8 mouse cellular contexts compared by ENCODE assay signal in the genomic region with DNA sequence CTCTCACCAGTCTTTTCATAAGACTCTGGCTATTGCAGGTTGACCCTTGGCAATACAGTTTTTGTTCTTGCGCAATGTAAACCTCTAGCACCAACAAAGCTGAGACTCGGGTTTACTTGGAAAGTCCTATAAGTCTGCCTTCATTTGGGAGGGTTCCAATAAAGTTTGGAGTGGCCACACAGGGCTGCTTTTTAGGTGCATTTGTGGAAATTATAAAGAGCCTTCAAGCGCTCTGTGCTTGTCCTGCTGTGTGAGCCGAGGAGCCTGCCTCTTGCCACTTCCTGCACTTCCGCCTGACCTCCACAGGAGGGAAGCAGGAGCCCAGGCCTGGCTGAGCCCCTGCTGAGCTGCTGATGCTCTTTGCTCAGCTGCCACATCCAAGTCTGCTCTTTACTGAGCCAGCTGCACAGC. TPM values are rescaled to one million over a fixed set of nuclear protein-coding genes. Genes with fewer than 3 reads are reported as not detected.
A peak's percentile ranks its signal among the peaks of the same experiment; 100 is the strongest.
DNase-seq lines count a peak whose midpoint lies in the region; ATAC-seq lines count a peak whose summit lies in the region.

No protein-coding gene starts in this region.

- peak; percentile 71 for ATAC-seq in forebrain, embryonic 12.5 days (ENCODE audit: low FRiP score)
- ATAC-seq in hindbrain, embryonic 15.5 days (ENCODE audit: low FRiP score, low read depth), result peak; percentile 80
- peak; percentile 72 for ATAC-seq in liver, embryonic 11.5 days (replicated peaks; ENCODE audit: low FRiP score)
- peak; percentile 42; the same call in 1 of the 2 replicates for ATAC-seq in monocyte, adult 5-6 weeks (replicated peaks; ENCODE audit: insufficient number of reproducible peaks, low FRiP score, low TSS enrichment, poor library complexity, severe bottlenecking)

- no peak overlapping the region for H3K4me3 ChIP-seq in forebrain, embryonic 12.5 days (replicated peaks)
- H3K4me3 ChIP-seq in hindbrain, embryonic 15.5 days, result no peak overlapping the region
- H3K4me3 ChIP-seq in liver, embryonic 11.5 days (ENCODE audit: low read depth, low read length), result no peak overlapping the region

- no peak overlapping the region for H3K4me2 ChIP-seq in forebrain, embryonic 12.5 days
- no peak overlapping the region for H3K4me2 ChIP-seq in hindbrain, embryonic 15.5 days
- H3K4me2 ChIP-seq in liver, embryonic 11.5 days, result no peak overlapping the region

- no peak overlapping the region for H3K27ac ChIP-seq in forebrain, embryonic 12.5 days
- no peak overlapping the region for H3K27ac ChIP-seq in hindbrain, embryonic 15.5 days (replicated peaks)
- H3K27ac ChIP-seq in liver, embryonic 11.5 days (ENCODE audit: low read depth, low read length), result no peak overlapping the region

- no peak overlapping the region for H3K9ac ChIP-seq in forebrain, embryonic 12.5 days
- no peak overlapping the region for H3K9ac ChIP-seq in hindbrain, embryonic 15.5 days
- no peak overlapping the region for H3K9ac ChIP-seq in liver, embryonic 11.5 days (ENCODE audit: low read depth, low read length)

- 33% methylated on average over 5 of the region's 5 CpGs for WGBS in forebrain, embryonic 12.5 days
- 34% methylated on average over 5 of the region's 5 CpGs for WGBS in hindbrain, embryonic 15.5 days
- 29% methylated on average over 5 of the region's 5 CpGs for WGBS in liver, embryonic 11.5 days

- H3K4me1 ChIP-seq in forebrain, embryonic 12.5 days, result no peaks in the 10 kb centered on the region
- no peaks in the 10 kb centered on the region for H3K4me1 ChIP-seq in hindbrain, embryonic 15.5 days (replicated peaks)
- H3K4me1 ChIP-seq in liver, embryonic 11.5 days (replicated peaks; ENCODE audit: control insufficient read depth, insufficient read depth, low read length), result no peaks in the 10 kb centered on the region

- H3K27me3 ChIP-seq in forebrain, embryonic 12.5 days, result peaks cover 8% of the 10 kb centered on the region; the same call in 1 of the 2 replicates
- no peaks in the 10 kb centered on the region for H3K27me3 ChIP-seq in hindbrain, embryonic 15.5 days
- 0 out of 2 replicates have a peak, but pooled peaks cover 2% of the 10 kb centered on the region for H3K27me3 ChIP-seq in liver, embryonic 11.5 days (replicated peaks; ENCODE audit: control insufficient read depth, insufficient read depth, low read length)

- H3K36me3 ChIP-seq in forebrain, embryonic 12.5 days (replicated peaks), result peaks cover 25% of the 10 kb centered on the region
- peaks cover 23% of the 10 kb centered on the region for H3K36me3 ChIP-seq in hindbrain, embryonic 15.5 days
- no peaks in the 10 kb centered on the region; the same call in 1 of the 2 replicates for H3K36me3 ChIP-seq in liver, embryonic 11.5 days (ENCODE audit: control insufficient read depth, insufficient read depth, low read length)

- peak; percentile 53 to 62 for DNase-seq in cerebellum, postnatal 10 days
- DNase-seq in cerebellum, adult 18-20 months, result no peak
- peak; percentile 85 for DNase-seq in adipocyte (ENCODE audit: low spot score)
- DNase-seq in liver, embryonic 11.5 days (ENCODE audit: low spot score), result no peak
- DNase-seq in natural killer cell, adult 2 months (ENCODE audit: low spot score in 2 of 2), result no peak

- no peaks in the 10 kb centered on the region for H3K9me3 ChIP-seq in forebrain, embryonic 12.5 days
- H3K9me3 ChIP-seq in hindbrain, embryonic 15.5 days, result no peaks in the 10 kb centered on the region
- H3K9me3 ChIP-seq in liver, embryonic 11.5 days (ENCODE audit: control insufficient read depth, low read length), result no peaks in the 10 kb centered on the region

RNA-seq across cellular contexts. Expression of a gene that starts 6.8 kb away (rescaled TPM):
- polyA plus RNA-seq in forebrain, embryonic 12.5 days (2016; fragmentation: Nextera tagmentation; extraction: Ambion mirVana), result 18.8 and 23.5 TPM in 2 replicates
- 33.7 and 36.0 TPM in 2 replicates for polyA plus RNA-seq in hindbrain, embryonic 15.5 days (2015; fragmentation: Nextera tagmentation; extraction: Ambion mirVana)
- 14.4 and 15.3 TPM in 2 replicates for polyA plus RNA-seq in liver, embryonic 11.5 days (2014; fragmentation: Nextera tagmentation; extraction: Ambion mirVana)
- total RNA-seq in monocyte, adult 5-6 weeks (2017), result 0.68 TPM in 1 of 3 replicates, not detected in the others

RNA-seq across cellular contexts. Expression of a gene that starts 6.9 kb away (rescaled TPM):
- 85.7 and 94.0 TPM in 2 replicates for polyA plus RNA-seq in forebrain, embryonic 12.5 days (2016; fragmentation: Nextera tagmentation; extraction: Ambion mirVana)
- 89.0 and 89.8 TPM in 2 replicates for polyA plus RNA-seq in hindbrain, embryonic 15.5 days (2015; fragmentation: Nextera tagmentation; extraction: Ambion mirVana)
- 124 and 127 TPM in 2 replicates for polyA plus RNA-seq in liver, embryonic 11.5 days (2014; fragmentation: Nextera tagmentation; extraction: Ambion mirVana)
- 20.0 to 31.9 TPM (median 24.4 TPM) in 3 replicates for total RNA-seq in monocyte, adult 5-6 weeks (2017)

RNA-seq across cellular contexts. Expression of a gene that starts 8.6 kb away (rescaled TPM):
- 2.1 and 2.9 TPM in 2 replicates for polyA plus RNA-seq in forebrain, embryonic 12.5 days (2016; fragmentation: Nextera tagmentation; extraction: Ambion mirVana)
- 6.3 and 6.5 TPM in 2 replicates for polyA plus RNA-seq in hindbrain, embryonic 15.5 days (2015; fragmentation: Nextera tagmentation; extraction: Ambion mirVana)
- 0.77 and 0.93 TPM in 2 replicates for polyA plus RNA-seq in liver, embryonic 11.5 days (2014; fragmentation: Nextera tagmentation; extraction: Ambion mirVana)
- total RNA-seq in monocyte, adult 5-6 weeks (2017), result not detected in 3 replicates

RNA-seq across cellular contexts. Expression of a gene that starts 10.0 kb away (rescaled TPM):
- 0.36 and 0.79 TPM in 2 replicates for polyA plus RNA-seq in forebrain, embryonic 12.5 days (2016; fragmentation: Nextera tagmentation; extraction: Ambion mirVana)
- polyA plus RNA-seq in hindbrain, embryonic 15.5 days (2015; fragmentation: Nextera tagmentation; extraction: Ambion mirVana), result 0.85 and 1.4 TPM in 2 replicates
- polyA plus RNA-seq in liver, embryonic 11.5 days (2014; fragmentation: Nextera tagmentation; extraction: Ambion mirVana), result 4.1 and 4.3 TPM in 2 replicates
- total RNA-seq in monocyte, adult 5-6 weeks (2017), result not detected in 3 replicates

RNA-seq across cellular contexts. Expression of a gene that starts 31.3 kb away (rescaled TPM):
- 21.9 and 25.6 TPM in 2 replicates for polyA plus RNA-seq in forebrain, embryonic 12.5 days (2016; fragmentation: Nextera tagmentation; extraction: Ambion mirVana)
- 45.5 and 47.5 TPM in 2 replicates for polyA plus RNA-seq in hindbrain, embryonic 15.5 days (2015; fragmentation: Nextera tagmentation; extraction: Ambion mirVana)
- polyA plus RNA-seq in liver, embryonic 11.5 days (2014; fragmentation: Nextera tagmentation; extraction: Ambion mirVana), result 2.1 TPM in 2 replicates
- 1.8 to 5.8 TPM (median 3.5 TPM) in 3 replicates for total RNA-seq in monocyte, adult 5-6 weeks (2017)

Comparison
In these comparisons a context has a peak if more than half of its experiments do, and no peak if none do; other contexts are left out.
1. DNase-seq: peak in cerebellum, postnatal 10 days (2 of 2) and adipocyte (single experiment); none in cerebellum, adult 18-20 months (0 of 2), liver, embryonic 11.5 days (single experiment) and natural killer cell, adult 2 months (0 of 2).
2. Peak in every context shown above with its lines, with median percentiles within 50 percentile points of each other: ATAC-seq.